Mouse (Mus musculus) embryo, embryonic 9.5 days (tissue): ENCODE measurements around the gene Fpgs.

ENCODE experiments used
- DNase-seq: peaks from one replicate; pipeline ENCODE4 v3.0.0-alpha.2; 2017; ENCODE audit errors: extremely low spot score

The Fpgs gene

DNA sequence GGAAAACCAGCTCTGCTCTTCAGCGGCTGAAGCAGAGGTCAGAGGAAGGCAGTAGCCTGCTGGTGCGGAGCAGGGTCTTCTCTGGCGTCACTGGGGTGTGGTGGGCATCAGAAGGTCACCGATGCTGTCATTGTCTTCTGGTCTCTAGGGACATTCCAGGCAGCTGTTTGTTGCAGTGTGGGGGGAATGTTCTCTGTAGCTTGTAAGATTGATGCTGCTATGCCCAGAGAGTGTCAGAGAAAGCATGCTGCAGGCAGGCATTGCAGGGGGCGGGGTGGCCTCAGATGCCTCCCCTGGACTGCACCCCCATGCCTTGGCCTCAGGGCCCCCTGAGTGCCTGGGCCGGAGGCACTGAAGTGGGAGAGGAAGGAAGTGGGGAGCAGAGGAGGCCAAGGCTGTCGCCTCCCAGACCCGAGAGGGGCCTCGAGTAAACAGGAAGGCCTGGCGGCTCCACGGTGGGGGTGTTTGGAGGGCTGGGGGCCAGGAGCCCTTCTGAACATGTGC is 66.1 kb downstream of the Fpgs start:
- no peak for DNase-seq

DNA sequence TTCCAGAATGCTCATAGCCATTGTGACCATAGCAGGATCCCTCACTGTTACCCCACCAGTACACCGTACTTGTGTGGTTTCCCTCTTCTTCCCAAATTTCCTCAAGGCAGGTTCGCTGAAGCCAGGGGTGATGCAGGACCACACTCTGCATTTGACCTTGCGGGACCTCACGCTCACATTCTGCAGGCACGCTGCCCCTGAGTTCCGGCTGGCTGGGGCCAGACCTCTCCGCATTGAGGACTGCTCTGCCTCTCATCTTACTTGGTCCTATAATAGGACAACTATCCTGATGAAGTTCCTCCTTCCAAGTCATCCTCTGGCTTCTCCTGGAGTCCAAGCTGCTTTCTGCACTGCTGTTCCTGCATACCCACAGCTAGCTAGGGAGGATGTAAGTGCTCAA is 67.3 kb downstream of the Fpgs start:
- no peak for DNase-seq

DNA sequence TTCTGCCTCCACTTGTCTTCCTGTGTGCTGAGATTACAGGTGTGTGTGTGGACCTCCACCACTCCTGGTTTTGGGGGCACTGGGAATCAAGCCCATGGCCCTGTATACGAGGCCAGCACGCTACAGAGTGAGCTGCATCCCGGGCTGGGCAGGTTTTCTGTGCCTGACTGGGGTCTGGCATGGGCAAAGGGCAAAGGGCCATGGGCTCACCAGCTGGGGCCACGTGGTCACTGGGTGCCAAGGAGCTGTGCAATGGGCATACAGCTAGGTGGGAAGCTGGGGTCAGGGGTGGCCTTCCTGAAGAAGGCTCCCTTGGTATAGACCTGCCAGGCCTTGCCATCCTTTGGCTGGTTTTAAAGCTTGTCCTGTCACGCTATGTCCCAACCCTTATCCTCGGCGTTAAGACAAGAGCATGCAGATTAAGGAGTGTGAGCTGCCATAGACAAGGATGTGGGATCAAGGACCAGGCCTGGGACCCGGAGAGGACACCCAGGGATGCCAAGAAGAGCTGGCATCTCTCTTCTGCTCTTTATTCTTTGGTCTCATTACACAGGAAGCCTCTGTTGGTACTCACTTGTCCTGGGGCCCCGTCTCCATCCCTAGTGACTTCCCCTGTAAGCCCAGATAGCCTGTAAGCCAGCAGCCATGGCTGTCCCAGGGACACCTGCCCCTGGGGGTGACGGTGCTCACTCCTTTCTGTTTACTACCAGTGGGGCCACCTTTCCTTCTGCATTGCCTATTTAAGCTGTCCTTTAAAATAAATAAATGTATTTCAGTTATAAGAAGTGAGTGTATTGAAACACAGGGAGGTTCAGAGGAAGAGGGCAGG is 69.5 kb downstream of the Fpgs start:
- no peak for DNase-seq

DNA sequence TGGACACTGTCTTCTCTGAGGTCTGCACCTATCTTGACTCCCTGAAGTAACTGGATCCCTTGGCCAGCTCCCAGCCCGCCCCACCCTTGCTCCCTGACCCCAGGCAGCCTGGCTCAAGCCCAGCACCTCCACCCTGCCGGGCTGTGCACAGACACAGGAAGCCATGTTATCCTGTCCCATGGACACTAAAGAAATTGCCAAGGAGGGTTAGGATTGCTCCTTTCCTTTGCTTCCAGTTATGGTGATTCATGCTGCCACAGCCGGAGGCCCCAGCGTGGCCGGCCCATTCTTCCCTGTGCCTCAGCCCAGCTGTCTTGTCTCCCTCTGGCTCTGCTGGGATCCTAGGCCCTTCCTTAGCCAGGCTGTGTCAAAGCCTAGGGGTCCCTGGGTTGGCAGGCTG is 70.3 kb downstream of the Fpgs start:
- no peak for DNase-seq
